Mouse (Mus musculus): Measurements from ENCODE around the gene Hecw2.

DNA sequence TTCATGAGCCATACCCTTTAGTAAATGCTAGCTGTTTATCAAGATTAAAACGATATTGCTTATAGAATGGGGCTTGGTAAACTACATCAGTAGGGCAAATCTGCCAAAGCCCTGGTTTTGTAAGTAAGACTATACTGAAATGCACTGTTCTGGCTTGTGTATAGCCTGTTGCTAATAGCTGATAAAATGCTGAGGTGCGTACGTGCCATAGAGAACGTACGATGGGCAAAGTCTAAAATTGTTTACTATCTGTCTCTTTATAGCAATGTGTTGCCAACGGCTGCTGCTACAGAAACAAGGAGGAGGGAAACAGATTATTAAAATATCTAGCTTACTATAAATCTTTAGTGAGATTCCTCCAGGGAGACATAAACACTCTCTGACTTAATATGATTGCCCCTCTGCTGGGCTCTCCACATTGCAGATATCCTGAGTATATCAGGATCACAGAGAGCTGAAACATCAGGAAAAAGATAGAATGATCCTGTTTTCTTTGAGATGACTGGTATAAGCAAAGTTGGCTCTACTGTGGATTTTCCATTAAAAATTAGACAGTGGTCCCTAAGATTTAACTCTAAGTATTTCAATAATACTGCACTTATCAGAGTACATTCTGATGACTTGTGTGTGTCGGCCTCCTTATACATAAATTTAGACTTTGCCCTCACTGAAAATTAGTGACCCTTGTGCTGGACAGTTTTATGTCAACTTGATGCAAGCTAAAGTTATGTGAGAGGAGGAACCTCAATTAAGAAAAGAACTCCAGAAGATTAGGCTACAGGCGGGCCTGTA, 350.6 kb downstream of the Hecw2 start:
- TF ChIP-seq POLR2A (IDR thresholded peaks at IDR 0.05; ENCODE audit: control insufficient read depth, low read depth, low read length) (no peak), CTCF (IDR thresholded peaks at IDR 0.05; ENCODE audit: control insufficient read depth, insufficient read depth, insufficient replicate concordance, low read depth, low read length) (no peak)

All from testis, adult 2 months (tissue).